Mouse (Mus musculus) embryonic facial prominence, embryonic 14.5 days (tissue): ENCODE data around the gene Hoxa2. TPM values are rescaled to one million over a fixed set of nuclear protein-coding genes. Genes with fewer than 3 reads are reported as not detected.

Experiments
- ATAC-seq: fragments of 200-750 bp; cut with Nextera tagmentation; 2 replicates; pipeline ENCODE4 v1.8.0; 2017; ENCODE audit warnings: low read depth, moderate number of reproducible peaks, moderate TSS enrichment
- DNase-seq: peaks from one replicate; pipeline ENCODE4 v3.0.0-alpha.2; 2015; ENCODE audit warnings: low spot score
- H3K27ac ChIP-seq: fragments of 300-500 bp; sonication (generic); replicated peaks from 2 replicates; pipeline ENCODE4 v1.5.1; 2014; ENCODE audit warnings: low read depth, mild to moderate bottlenecking, low read length, moderate library complexity
- H3K27me3 ChIP-seq: fragments of 300-500 bp; sonication (generic); replicated peaks from 2 replicates; pipeline ENCODE4 v1.6.1; 2014; ENCODE audit warnings: low read length; ENCODE audit not compliant: control insufficient read depth, insufficient read depth
- H3K36me3 ChIP-seq: fragments of 300-500 bp; sonication (generic); 2 replicates; pipeline ENCODE4 v1.6.1; 2014; ENCODE audit warnings: low read length, mixed read lengths; ENCODE audit not compliant: control insufficient read depth, insufficient read depth
- H3K4me1 ChIP-seq: fragments of 300-500 bp; sonication (generic); 2 replicates; pipeline ENCODE4 v1.6.1; 2014; ENCODE audit warnings: antibody characterized with exemption, low read length; ENCODE audit not compliant: control insufficient read depth, insufficient read depth
- H3K4me2 ChIP-seq: fragments of 300-500 bp; sonication (generic); 2 replicates; pipeline ENCODE4 v1.6.1; 2014; ENCODE audit warnings: low read depth, mild to moderate bottlenecking, low read length, moderate library complexity, mixed read lengths
- H3K4me3 ChIP-seq: fragments of 300-500 bp; sonication (generic); 2 replicates; pipeline ENCODE4 v1.5.1; 2014; ENCODE audit warnings: low read depth, mild to moderate bottlenecking, low read length
- H3K9ac ChIP-seq: fragments of 300-500 bp; sonication (generic); 2 replicates; pipeline ENCODE4 v1.6.1; 2014; ENCODE audit warnings: low read depth, mild to moderate bottlenecking, low read length, moderate library complexity, mixed read lengths
- H3K9me3 ChIP-seq: fragments of 300-500 bp; sonication (generic); 2 replicates; pipeline ENCODE4 v1.6.1; 2016; ENCODE audit warnings: low read length; ENCODE audit not compliant: control insufficient read depth
- WGBS: fragments of 180-500 bp; shearing (Covaris S2); extraction: QIAGEN DNeasy Blood & Tissue Kit; methylation state at CpG from one replicate; pipeline ENCODE4 v1.1.7; 2014; 5-methylcytosine and 5-hydroxymethylcytosine counted together
- polyA plus RNA-seq: library from polyadenylated mRNA; unstranded; fragments of >200 nt; fragmentation: Nextera tagmentation; extraction: Ambion mirVana; gene quantifications from 2 replicates; pipeline ENCODE4 v1.2.1, GENCODE M21; 2014

The Hoxa2 gene
- polyA plus RNA-seq, 1 experiment from 2014 or later, result 7.2 TPM

DNA sequence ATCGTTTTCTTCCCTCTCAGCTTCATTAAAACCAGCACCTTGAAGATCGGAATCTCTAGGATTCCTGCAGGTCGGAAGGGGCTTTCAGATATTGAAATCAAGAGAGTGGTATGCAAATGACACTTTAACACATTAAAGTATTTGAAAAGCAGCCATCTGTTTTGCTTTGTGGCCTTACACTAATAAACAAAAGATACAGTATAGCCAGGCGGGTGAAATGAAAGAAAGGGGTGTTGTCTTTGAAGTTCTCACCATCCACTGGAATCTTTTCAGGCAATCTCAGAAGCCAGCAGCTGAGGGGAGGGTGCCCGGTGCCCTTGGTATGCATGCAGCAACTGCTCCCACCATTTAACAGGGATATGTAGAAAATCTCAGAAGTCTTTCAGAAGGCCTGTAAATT is 10.6 kb downstream of the Hoxa2 start:
- DNase-seq (no peak), ATAC-seq (no peak)
- no peak overlapping the region for H3K27ac ChIP-seq
- H3K9ac ChIP-seq, result no peak overlapping the region
- WGBS, result 21% methylated on average over 5 of the region's 5 CpGs
- H3K9me3 ChIP-seq, result peaks cover 6% of the 10 kb centered on the region; the same call in 1 of the 2 replicates
- no peaks in the 10 kb centered on the region for H3K36me3 ChIP-seq
- H3K4me1 ChIP-seq, result peaks cover 7% of the 10 kb centered on the region; the same call in 1 of the 2 replicates
- no peak overlapping the region for H3K4me3 ChIP-seq
- H3K4me2 ChIP-seq, result no peak overlapping the region
- H3K27me3 ChIP-seq, result peaks cover 99% of the 10 kb centered on the region

DNA sequence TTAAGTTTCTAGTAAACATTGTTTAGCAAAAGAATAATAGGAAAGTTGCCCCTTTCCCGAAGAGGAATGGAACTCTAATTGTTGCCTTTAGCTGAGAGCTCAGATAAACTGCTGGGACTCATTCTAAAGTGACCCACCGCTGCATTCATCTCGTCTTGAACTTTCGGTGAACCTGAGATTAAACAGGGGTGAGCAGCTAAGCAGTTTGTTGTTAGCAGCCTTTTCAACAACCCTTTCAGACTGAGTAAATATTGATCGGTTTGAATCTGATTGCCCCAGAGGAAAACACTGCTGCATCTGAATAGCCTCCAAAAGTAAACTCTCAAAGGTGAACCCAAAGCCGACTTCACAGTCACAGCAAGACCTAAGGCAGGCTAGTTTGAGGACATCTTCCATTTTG is 11.4 kb downstream of the Hoxa2 start:
- Histone ChIP-seq H3K4me2 (no peak overlapping the region), H3K27ac (no peak overlapping the region), H3K4me1 (peaks cover under 1% of the 10 kb centered on the region; the same call in 1 of the 2 replicates), H3K9me3 (peaks cover 6% of the 10 kb centered on the region; the same call in 1 of the 2 replicates), H3K36me3 (no peaks in the 10 kb centered on the region), H3K9ac (no peak overlapping the region), H3K4me3 (no peak overlapping the region), H3K27me3 (peaks cover 94% of the 10 kb centered on the region)
- DNase-seq, result no peak
- ATAC-seq, result no peak
- WGBS, result 9% methylated on average over 6 of the region's 6 CpGs

DNA sequence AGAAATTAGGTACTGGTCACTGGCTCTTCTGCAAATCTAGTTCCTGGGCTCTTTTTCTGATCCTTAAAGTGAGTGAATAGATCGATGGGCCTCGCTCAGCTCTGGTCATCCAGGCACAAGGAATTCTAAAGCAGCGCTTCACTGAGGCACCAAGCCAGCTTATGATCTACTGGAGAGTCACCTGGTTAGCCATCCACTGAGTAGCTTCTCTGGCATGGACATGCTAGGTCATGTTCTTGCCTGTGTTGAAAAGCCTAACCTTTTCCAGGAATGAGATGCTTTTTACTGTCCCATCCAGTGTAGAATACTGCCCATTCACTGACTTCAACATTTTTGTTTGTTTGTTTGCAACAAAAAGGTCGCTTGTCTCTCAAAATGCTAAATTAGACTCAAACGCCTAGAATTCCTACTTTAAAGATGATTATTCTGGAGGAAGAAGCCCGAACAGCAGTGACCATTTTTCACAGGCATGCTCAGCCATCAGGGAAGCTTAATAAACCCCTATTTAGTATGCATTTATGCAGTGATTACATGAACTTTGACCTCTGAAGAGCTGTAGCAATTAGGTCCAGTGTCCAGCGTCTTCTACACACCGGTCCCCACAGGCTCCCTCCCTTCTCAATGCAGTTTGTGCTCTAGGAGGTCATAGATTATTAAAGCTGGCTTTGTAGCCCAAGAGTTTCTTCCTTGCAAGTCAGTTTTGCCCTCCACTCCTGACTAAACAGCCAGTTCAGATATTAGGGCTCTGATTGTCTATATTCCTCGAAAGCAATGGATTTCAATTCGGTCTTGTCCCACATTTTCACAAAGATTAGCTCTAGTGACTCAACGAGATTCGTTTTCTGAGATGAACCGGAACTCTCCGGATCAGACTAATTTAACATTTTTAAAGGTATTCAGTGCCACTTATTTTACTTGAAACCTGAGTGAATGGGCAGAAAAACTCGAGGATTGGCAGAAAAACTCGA is 12.1 kb downstream of the Hoxa2 start:
- Histone ChIP-seq H3K4me3 (no peak overlapping the region), H3K27ac (no peak overlapping the region), H3K9ac (no peak overlapping the region), H3K4me1 (no peaks in the 10 kb centered on the region), H3K4me2 (no peak overlapping the region), H3K27me3 (peaks cover 94% of the 10 kb centered on the region), H3K36me3 (no peaks in the 10 kb centered on the region), H3K9me3 (peaks cover 6% of the 10 kb centered on the region; the same call in 1 of the 2 replicates)
- ATAC-seq (no peak), DNase-seq (no peak)
- WGBS, result 12% methylated on average over 16 of the region's 16 CpGs

DNA sequence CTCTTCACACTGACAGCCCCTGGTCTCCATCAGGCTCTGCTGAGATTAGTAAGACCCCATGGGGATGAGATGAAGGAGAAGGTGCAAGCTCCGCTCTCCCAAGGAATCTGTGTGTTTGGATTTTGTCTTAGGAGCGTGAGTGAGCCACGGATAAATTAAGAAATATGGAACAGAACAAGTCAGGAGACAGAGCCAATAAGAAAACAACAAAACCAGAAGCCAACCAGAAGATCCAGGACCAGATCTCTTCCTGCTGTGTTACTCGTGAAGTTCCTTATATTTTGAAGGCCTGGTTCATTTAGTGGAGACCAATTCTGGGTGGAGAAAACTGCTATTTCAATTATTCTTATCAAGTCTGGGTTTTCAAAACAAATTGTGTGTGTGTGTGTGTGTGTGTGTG is 13.1 kb downstream of the Hoxa2 start:
- DNase-seq, result no peak
- Histone ChIP-seq H3K9me3 (peaks cover 6% of the 10 kb centered on the region; the same call in 1 of the 2 replicates), H3K9ac (no peak overlapping the region), H3K36me3 (no peaks in the 10 kb centered on the region), H3K27ac (no peak overlapping the region), H3K27me3 (peaks cover 93% of the 10 kb centered on the region), H3K4me3 (no peak overlapping the region), H3K4me1 (no peaks in the 10 kb centered on the region), H3K4me2 (no peak overlapping the region)
- no peak for ATAC-seq
- 12% methylated on average over 4 of the region's 4 CpGs for WGBS

DNA sequence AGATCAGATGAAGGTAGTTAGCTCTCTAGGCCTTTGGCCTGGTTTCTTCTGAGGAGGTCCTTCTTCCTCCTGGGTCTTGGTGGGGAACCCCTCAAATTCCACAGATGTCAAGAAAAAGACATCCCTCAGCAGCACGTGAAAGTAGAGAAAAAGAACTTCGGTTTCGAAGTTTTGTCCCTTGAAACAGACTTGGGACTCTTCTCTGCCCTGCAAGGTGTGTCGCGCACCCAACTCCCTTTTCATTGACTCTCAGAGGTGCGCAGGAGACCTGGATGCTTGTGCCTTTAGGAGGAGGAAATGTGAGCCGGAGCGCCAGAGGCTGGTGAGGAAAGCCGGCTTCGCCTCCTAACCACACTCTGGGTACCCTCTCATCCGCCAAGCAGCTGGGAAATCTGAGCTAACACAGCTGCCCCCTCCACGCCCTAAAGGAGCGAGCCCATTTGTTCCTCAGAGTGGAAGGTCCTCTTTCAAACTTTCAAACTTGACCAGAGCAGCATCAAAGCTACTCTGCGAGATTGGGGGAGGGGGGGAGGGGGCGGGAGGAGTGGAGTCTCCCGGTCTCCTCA is 14.1 kb downstream of the Hoxa2 start:
- DNase-seq, result peak; percentile 61
- no peaks in the 10 kb centered on the region for H3K4me1 ChIP-seq
- ATAC-seq, result 0 out of 2 replicates have a peak, but pooled peaks have one; percentile 53
- H3K4me3 ChIP-seq, result no peak overlapping the region
- no peaks in the 10 kb centered on the region for H3K36me3 ChIP-seq
- no peak overlapping the region for H3K9ac ChIP-seq
- H3K9me3 ChIP-seq, result peaks cover 6% of the 10 kb centered on the region; the same call in 1 of the 2 replicates
- H3K27ac ChIP-seq, result no peak overlapping the region
- no peak overlapping the region for H3K4me2 ChIP-seq
- H3K27me3 ChIP-seq, result peaks cover 87% of the 10 kb centered on the region
- 6% methylated on average over 16 of the region's 16 CpGs for WGBS

DNA sequence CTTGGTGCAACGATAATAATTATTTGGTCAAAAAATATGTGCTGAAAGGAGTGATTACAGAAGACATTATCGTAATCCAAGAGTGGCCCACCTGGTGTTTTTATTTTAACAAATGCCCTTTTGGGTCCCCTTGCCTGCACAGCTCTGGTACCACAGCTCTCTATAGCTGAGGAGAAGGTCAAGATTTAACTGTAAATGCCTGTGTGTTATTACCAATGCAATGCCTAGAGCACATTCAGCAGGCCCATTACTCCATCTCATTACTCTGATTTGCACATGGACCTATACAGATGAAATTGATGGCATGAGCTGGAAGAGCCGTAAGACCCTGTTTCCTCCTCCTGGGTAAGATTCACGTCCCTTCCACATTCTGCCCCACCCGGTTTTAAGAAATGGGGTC is 25.5 kb downstream of the Hoxa2 start:
- Histone ChIP-seq H3K9me3 (no peaks in the 10 kb centered on the region), H3K27ac (no peak overlapping the region), H3K4me1 (no peaks in the 10 kb centered on the region), H3K27me3 (no peaks in the 10 kb centered on the region), H3K4me2 (no peak overlapping the region), H3K36me3 (no peaks in the 10 kb centered on the region), H3K4me3 (no peak overlapping the region), H3K9ac (no peak overlapping the region)
- WGBS, result 80% methylated on average over 5 of the region's 5 CpGs
- no peak for DNase-seq
- no peak for ATAC-seq

DNA sequence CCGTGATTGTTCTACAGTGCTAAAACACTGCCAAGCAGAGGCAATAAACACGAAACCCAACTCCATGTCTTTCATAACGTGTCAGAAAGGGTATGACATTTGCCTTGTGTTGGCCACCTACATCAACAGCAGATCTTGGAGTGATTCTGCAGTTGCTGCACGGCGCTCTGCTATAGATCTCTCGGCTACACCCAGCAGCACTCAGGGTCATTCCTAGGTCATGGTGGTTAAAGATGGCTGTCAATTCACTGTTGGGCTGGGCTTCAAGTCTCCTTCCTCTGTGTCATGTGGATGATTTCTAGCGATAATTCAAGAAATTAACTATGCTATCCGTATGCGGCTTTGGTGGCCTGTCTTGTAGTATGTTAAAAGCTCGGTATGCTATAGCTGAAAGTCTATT is 26.1 kb downstream of the Hoxa2 start:
- H3K9ac ChIP-seq, result no peak overlapping the region
- WGBS, result 62% methylated on average over 10 of the region's 10 CpGs

DNA sequence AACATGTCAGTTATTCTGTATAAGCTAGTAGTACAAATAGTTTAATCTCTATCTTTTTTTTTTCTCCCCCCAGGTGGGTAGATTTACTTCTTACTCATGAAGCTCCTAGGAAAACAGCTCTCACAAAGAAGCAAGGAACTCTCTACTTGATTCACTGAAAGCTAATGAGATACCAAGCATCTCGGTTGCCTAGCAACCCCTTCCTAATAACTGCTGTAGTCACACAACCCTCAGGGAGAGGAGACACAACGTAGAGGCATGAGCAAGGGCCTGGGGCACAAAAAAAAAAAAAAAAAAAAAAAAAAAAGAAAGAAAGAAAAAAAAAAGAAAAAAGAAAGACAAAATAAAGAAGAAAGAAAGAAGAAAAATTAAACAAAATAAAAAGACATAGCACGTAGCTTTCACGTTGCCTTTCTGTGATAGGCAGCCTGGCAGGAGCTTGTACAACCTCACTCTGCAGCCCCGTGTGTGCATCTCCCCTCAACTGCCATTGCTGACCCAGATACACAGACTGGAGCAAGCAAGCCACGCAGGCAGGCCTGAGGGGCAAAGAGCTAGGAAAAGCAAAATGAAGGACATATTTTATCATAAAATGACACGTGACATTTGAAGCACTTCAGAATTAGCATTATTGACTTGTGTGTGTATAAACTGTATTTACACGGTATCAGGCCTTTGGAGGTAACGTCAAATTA is 26.6 kb downstream of the Hoxa2 start:
- Histone ChIP-seq H3K36me3 (no peaks in the 10 kb centered on the region), H3K9me3 (no peaks in the 10 kb centered on the region), H3K4me1 (no peaks in the 10 kb centered on the region), H3K4me3 (no peak overlapping the region), H3K4me2 (no peak overlapping the region), H3K9ac (no peak overlapping the region), H3K27ac (no peak overlapping the region), H3K27me3 (peaks cover 1% of the 10 kb centered on the region; the same call in 1 of the 2 replicates)
- WGBS, result 64% methylated on average over 9 of the region's 9 CpGs
- ATAC-seq (no peak), DNase-seq (peak; percentile 66)

More for the DNA sequence above, 26.1 kb downstream of the Hoxa2 start:
- H3K4me2 ChIP-seq, result no peak overlapping the region
- DNase-seq, result no peak
- no peak for ATAC-seq
- no peak overlapping the region for H3K27ac ChIP-seq
- H3K36me3 ChIP-seq, result no peaks in the 10 kb centered on the region
- H3K27me3 ChIP-seq, result no peaks in the 10 kb centered on the region
- no peaks in the 10 kb centered on the region for H3K9me3 ChIP-seq
- H3K4me3 ChIP-seq, result no peak overlapping the region
- no peaks in the 10 kb centered on the region for H3K4me1 ChIP-seq
